Mouse (Mus musculus) liver, embryonic 14.5 days (tissue): ENCODE measurements at regions not wholly inside any gene's neighbourhood (a gene's known extent, or its start where the extent isn't known, plus 50 kb on each side); places are given as distances from the start of the nearest gene placed in this dataset.

Experiments used
- ATAC-seq: fragments of 200-750 bp; cut with Nextera tagmentation; 2 replicates; pipeline ENCODE4 v1.8.0; 2017; ENCODE audit warnings: moderate number of reproducible peaks, mild to moderate bottlenecking, moderate library complexity; ENCODE audit not compliant: insufficient read depth
- DNase-seq, 3 experiments: peaks; one replicate each; pipeline ENCODE4 v3.0.0-alpha.2; 2012 to 2013; ENCODE audit warnings: low read depth in 3 of 3, low spot score in 3 of 3
- H3K27ac ChIP-seq: fragments of 300-500 bp; sonication (generic); 2 replicates; pipeline ENCODE4 v1.5.1; 2014; ENCODE audit warnings: moderate library complexity, mild to moderate bottlenecking, control low read depth, inconsistent platforms
- H3K27me3 ChIP-seq: fragments of 300-500 bp; sonication (generic); 2 replicates; pipeline ENCODE4 v1.6.1; 2014; ENCODE audit warnings: mild to moderate bottlenecking, low read length, moderate library complexity; ENCODE audit not compliant: control insufficient read depth, insufficient read depth
- H3K36me3 ChIP-seq: fragments of 300-500 bp; sonication (generic); replicated peaks from 2 replicates; pipeline ENCODE4 v1.6.1; 2014; ENCODE audit warnings: low read depth; ENCODE audit not compliant: control insufficient read depth, insufficient read depth
- H3K4me1 ChIP-seq, 2 experiments: fragments of 200-500 bp in 1 of 2; fragments of 300-500 bp in 1 of 2; sonication (generic) in 1 of 2; replicated peaks; 2 replicates each; pipeline ENCODE4 v1.6.1; 2012 to 2014; ENCODE audit warnings: antibody characterized with exemption in 1 of 2, inconsistent platforms in 1 of 2, low read length in 1 of 2; ENCODE audit not compliant: control insufficient read depth in 2 of 2, insufficient read depth in 2 of 2
- H3K4me2 ChIP-seq: fragments of 300-500 bp; sonication (generic); 2 replicates; pipeline ENCODE4 v1.6.1; 2014; ENCODE audit warnings: low read depth, mild to moderate bottlenecking, control low read depth, moderate library complexity
- H3K4me3 ChIP-seq, 2 experiments: fragments of 200-500 bp in 1 of 2; fragments of 300-500 bp in 1 of 2; sonication (generic) in 1 of 2; 2 replicates each; pipeline ENCODE4 v1.5.1; 2012 to 2014; ENCODE audit warnings: low read depth in 2 of 2, low read length in 2 of 2, mild to moderate bottlenecking in 2 of 2, control low read depth in 1 of 2, inconsistent platforms in 1 of 2, moderate library complexity in 1 of 2; ENCODE audit not compliant: insufficient read depth in 1 of 2
- H3K9ac ChIP-seq: fragments of 300-500 bp; sonication (generic); replicated peaks from 2 replicates; pipeline ENCODE4 v1.6.1; 2014; ENCODE audit warnings: mild to moderate bottlenecking, control low read depth, moderate library complexity
- H3K9me3 ChIP-seq: fragments of 300-500 bp; sonication (generic); 2 replicates; pipeline ENCODE4 v1.6.1; 2016; ENCODE audit warnings: low read length, mixed read lengths; ENCODE audit not compliant: control insufficient read depth
- CTCF ChIP-seq: IDR thresholded peaks from 2 replicates; pipeline ENCODE4 v1.5.1; 2016; ENCODE audit warnings: antibody characterized with exemption, low read depth, control low read depth
- EP300 ChIP-seq: IDR thresholded peaks from 2 replicates; pipeline ENCODE4 v1.6.1; 2016; ENCODE audit warnings: antibody characterized with exemption, low read depth
- WGBS: fragments of 180-500 bp; shearing (Covaris S2); extraction: QIAGEN DNeasy Blood & Tissue Kit; methylation state at CpG from one replicate; pipeline ENCODE4 v1.1.7; 2014; ENCODE audit not compliant: insufficient replicate concordance; 5-methylcytosine and 5-hydroxymethylcytosine counted together

DNA sequence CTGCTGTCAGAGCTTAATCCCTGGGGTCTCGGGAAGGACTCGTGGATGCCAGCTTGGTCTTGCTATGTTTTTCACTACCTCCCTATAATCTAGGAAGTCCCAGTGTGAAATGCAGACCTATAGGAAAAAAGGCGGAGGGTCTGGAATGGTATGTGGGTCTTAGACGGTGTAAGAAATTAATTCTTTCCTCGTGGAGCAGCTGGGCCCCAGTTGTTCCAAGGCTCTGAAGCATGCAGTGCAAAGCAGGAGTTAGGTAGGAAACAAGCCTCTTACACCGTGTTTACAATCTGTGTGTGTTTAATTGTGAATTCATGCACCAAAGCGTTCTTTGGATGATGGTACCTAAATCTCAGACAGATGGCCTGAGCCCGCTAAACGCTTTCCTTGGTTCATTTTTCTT, 241.1 kb downstream of the Atp23 start:
- WGBS = 70% methylated on average over 9 of the region's 9 CpGs
- TF ChIP-seq CTCF = no peak
- TF ChIP-seq EP300 = no peak
- ATAC-seq = no peak

GRCm38 (mm10) chr10:126652693-126653092, 248.5 kb downstream of the Atp23 start:
- no peak overlapping the region for H3K4me3 ChIP-seq
- no peaks in the 10 kb centered on the region for H3K9me3 ChIP-seq
- H3K9ac ChIP-seq = no peak overlapping the region
- DNase-seq (no peak), ATAC-seq (no peak)
- no peak overlapping the region for H3K27ac ChIP-seq
- WGBS = 58% methylated on average over 3 of the region's 3 CpGs
- TF ChIP-seq CTCF = no peak
- no peak for TF ChIP-seq EP300
- H3K4me1 ChIP-seq = no peaks in the 10 kb centered on the region
- no peak overlapping the region for H3K4me2 ChIP-seq
- H3K36me3 ChIP-seq = no peaks in the 10 kb centered on the region
- no peaks in the 10 kb centered on the region for H3K27me3 ChIP-seq

More for the DNA sequence above, 241.1 kb downstream of the Atp23 start:
- no peak for DNase-seq
- Histone ChIP-seq H3K27me3 (no peaks in the 10 kb centered on the region), H3K4me1 (no peaks in the 10 kb centered on the region), H3K27ac (no peak overlapping the region), H3K4me2 (no peak overlapping the region), H3K36me3 (no peaks in the 10 kb centered on the region), H3K4me3 (no peak overlapping the region), H3K9ac (no peak overlapping the region), H3K9me3 (no peaks in the 10 kb centered on the region)

GRCm38 (mm10) chr10:126646587-126646986, 254.6 kb downstream of the Atp23 start:
- no peak overlapping the region for H3K27ac ChIP-seq
- ATAC-seq (no peak), DNase-seq (no peak)
- WGBS = 37% methylated on average over 4 of the region's 4 CpGs
- H3K9ac ChIP-seq = no peak overlapping the region
- no peak for TF ChIP-seq CTCF
- no peak for TF ChIP-seq EP300
- no peaks in the 10 kb centered on the region for H3K9me3 ChIP-seq
- H3K4me1 ChIP-seq = no peaks in the 10 kb centered on the region
- no peaks in the 10 kb centered on the region for H3K27me3 ChIP-seq
- no peaks in the 10 kb centered on the region for H3K36me3 ChIP-seq
- no peak overlapping the region for H3K4me2 ChIP-seq
- no peak overlapping the region for H3K4me3 ChIP-seq

GRCm38 (mm10) chr10:126641792-126642289, 259.3 kb downstream of the Atp23 start:
- H3K4me1 ChIP-seq = no peaks in the 10 kb centered on the region
- no peak for TF ChIP-seq CTCF
- TF ChIP-seq EP300 = no peak
- DNase-seq = no peak
- no peak overlapping the region for H3K27ac ChIP-seq
- no peak for ATAC-seq
- WGBS = 31% methylated on average over 9 of the region's 9 CpGs
- no peaks in the 10 kb centered on the region for H3K27me3 ChIP-seq
- no peak overlapping the region for H3K4me2 ChIP-seq
- no peaks in the 10 kb centered on the region for H3K36me3 ChIP-seq
- H3K4me3 ChIP-seq = no peak overlapping the region
- no peak overlapping the region for H3K9ac ChIP-seq
- no peaks in the 10 kb centered on the region for H3K9me3 ChIP-seq

GRCm38 (mm10) chr10:126634731-126635130, 266.4 kb downstream of the Atp23 start:
- Histone ChIP-seq H3K9ac (no peak overlapping the region), H3K4me3 (no peak overlapping the region), H3K9me3 (no peaks in the 10 kb centered on the region), H3K27ac (no peak overlapping the region), H3K4me2 (no peak overlapping the region), H3K36me3 (no peaks in the 10 kb centered on the region), H3K27me3 (no peaks in the 10 kb centered on the region), H3K4me1 (no peaks in the 10 kb centered on the region)
- DNase-seq (no peak), ATAC-seq (no peak)
- WGBS = 65% methylated on average over 13 of the region's 13 CpGs
- no peak for TF ChIP-seq EP300
- no peak for TF ChIP-seq CTCF
